Mouse (Mus musculus): Measurements from ENCODE around the gene Art1.

Art1 gene

GRCm38 (mm10) chr7:102109171-102109570, 7.6 kb downstream of the Art1 start, which contains the start of gene Art5:
Art5 (minus strand) TSS chr7:102109489.
- no peak for DNase-seq

GRCm38 (mm10) chr7:102109746-102110145, 8.2 kb downstream of the Art1 start:
- no peak for DNase-seq

- no peak for DNase-seq
Observed at GRCm38 (mm10) chr7:102113151-102113729, 11.7 kb downstream of the Art1 start.

GRCm38 (mm10) chr7:102116579-102117331, 15.2 kb downstream of the Art1 start, which contains the start of gene Chrna10:
Chrna10 (minus strand) TSS chr7:102116828.
- no peak for DNase-seq

GRCm38 (mm10) chr7:102117382-102117781, 15.8 kb downstream of the Art1 start:
- no peak for DNase-seq

- no peak for DNase-seq
Observed at GRCm38 (mm10) chr7:102120326-102120725, 18.8 kb downstream of the Art1 start.

GRCm38 (mm10) chr7:102132395-102132794, 30.9 kb downstream of the Art1 start:
- peak; percentile 37 for DNase-seq

GRCm38 (mm10) chr7:102137464-102137863, 35.9 kb downstream of the Art1 start:
- peak; percentile 29 for DNase-seq

GRCm38 (mm10) chr7:102137898-102138297, 36.4 kb downstream of the Art1 start:
- DNase-seq, result no peak

- no peak for DNase-seq
Observed at GRCm38 (mm10) chr7:102153691-102154090, 52.1 kb downstream of the Art1 start.
